Mouse (Mus musculus) bone marrow, adult 2 months (tissue): Measurements from ENCODE around the gene Arhgap24.

Source experiments
- CTCF ChIP-seq: fragments of 200-500 bp; IDR thresholded peaks from 2 replicates; pipeline ENCODE4 v1.5.1; 2011; ENCODE audit warnings: low read length, control low read depth; ENCODE audit not compliant: control insufficient read depth, insufficient read depth
- POLR2A ChIP-seq: fragments of 200-500 bp; IDR thresholded peaks from 2 replicates; pipeline ENCODE4 v1.6.1; 2011; ENCODE audit warnings: low read depth, mild to moderate bottlenecking, control low read depth, low read length, borderline replicate concordance; ENCODE audit not compliant: control insufficient read depth

GRCm38 (mm10) chr5:102439119-102439877 is 41.9 kb upstream of the Arhgap24 start:
- TF ChIP-seq CTCF (no peak), POLR2A (no peak)
